Mouse (Mus musculus) splenic B cell, adult 2 months (primary cell): ENCODE data around the gene Tmem92.
"Not testable (repeated sequence)": the region's sequence is repeated elsewhere in the genome, so short reads cannot be mapped to it uniquely, and the experiment has no call there.

ENCODE experiments used
- DNase-seq: peaks from one replicate; pipeline ENCODE4 v3.0.0-alpha.2; 2011; ENCODE audit warnings: low read depth, low spot score
- H3K27me3 ChIP-seq: 2 replicates; pipeline ENCODE4 v1.6.1; 2012; ENCODE audit warnings: mild to moderate bottlenecking, low read length, moderate library complexity, mixed read lengths; ENCODE audit not compliant: control insufficient read depth, poor library complexity, insufficient read depth, severe bottlenecking
- H3K36me3 ChIP-seq: 2 replicates; pipeline ENCODE4 v1.6.1; 2012; ENCODE audit warnings: mild to moderate bottlenecking, low read length, moderate library complexity, mixed read lengths; ENCODE audit not compliant: control insufficient read depth, poor library complexity, insufficient read depth, severe bottlenecking

Gene Tmem92

DNA sequence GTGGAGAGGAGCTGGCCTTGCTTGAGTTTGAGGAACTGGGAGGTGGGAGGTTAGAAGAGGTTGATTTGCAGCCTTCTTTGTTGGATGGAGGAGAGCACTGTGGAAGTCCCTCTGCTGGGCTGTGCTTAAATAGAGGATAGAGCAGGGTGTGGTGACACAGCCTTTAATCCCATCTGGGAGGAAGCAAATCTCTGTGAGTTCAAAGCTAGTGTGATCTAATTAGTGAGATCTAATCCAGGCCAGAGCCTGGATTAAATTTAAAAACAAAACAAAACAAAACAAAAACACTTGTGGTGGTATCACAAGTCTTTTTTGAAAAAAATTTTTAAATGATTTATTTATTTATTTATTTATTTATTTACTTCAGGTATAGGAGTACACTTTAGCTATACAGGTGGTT lies at the start of gene Tmem92:
Gene Tmem92, minus strand, starts transcription at position 101 of the 400 bp plus-strand sequence.
- Histone ChIP-seq H3K36me3 (no peaks in the 10 kb centered on the region), H3K27me3 (no peaks in the 10 kb centered on the region)
- DNase-seq = no peak

DNA sequence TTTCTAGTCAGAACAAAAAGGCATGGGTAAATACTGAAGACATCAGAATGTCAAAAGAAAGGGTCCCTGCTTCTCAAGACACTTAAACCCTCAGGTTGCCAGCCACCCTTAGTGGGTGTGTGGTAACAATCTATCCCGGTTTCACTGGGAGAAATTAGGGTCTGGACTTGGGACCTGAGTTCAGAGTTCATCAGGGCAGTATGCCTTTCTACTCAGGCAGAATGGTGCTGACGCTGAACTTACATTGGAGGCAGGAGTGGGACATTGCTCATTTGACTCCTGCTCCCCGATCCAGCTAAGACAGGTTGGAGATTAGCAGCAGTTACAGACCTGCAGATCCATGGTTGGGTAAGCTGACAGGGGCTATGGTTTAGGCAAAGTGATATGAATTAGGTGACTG lies 46.5 kb upstream of the Tmem92 start:
- H3K27me3 ChIP-seq = no peaks in the 10 kb centered on the region
- H3K36me3 ChIP-seq = no peaks in the 10 kb centered on the region
- DNase-seq = no peak

DNA sequence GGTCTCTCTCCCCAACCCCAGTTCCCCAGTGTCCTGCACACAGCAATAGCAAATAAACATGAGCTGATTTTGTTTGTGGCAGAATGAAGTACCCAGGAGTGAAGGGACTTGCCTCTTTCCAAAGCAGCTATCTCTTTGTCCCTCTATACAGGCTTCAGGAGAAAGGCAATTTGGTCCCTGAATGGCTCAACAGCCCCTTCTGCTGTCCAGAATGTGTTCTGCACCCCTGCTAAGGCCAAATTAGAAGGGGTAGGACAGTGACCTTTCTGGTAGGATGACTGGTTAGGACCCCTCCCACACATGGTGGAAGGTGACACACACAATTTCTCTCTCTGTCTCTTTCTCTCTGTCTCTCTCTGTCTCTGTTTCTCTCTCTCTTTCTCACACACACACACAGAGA lies 36.9 kb upstream of the Tmem92 start:
- DNase-seq, H3K27me3 ChIP-seq, H3K36me3 ChIP-seq: not testable (repeated sequence)

DNA sequence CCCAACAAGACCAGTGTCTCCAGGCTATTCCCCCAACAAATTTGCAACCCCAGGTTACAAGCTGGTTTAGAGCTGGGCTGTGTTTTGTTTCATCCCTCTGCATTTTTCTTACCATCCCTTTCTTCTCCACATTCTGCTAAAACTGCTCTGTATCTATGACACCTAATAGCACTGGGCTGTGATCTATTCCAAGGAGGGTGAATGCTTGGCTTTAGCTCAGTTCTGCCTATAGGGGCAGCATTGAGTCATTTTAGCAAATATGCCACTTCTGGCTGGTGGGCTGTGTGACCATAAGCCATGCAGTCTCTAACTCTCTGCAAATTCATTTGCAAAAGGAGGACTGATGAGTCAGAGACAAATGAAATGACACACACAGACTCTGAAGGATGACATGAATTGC lies 36.4 kb upstream of the Tmem92 start:
- H3K36me3 ChIP-seq, DNase-seq, H3K27me3 ChIP-seq: not testable (repeated sequence)

DNA sequence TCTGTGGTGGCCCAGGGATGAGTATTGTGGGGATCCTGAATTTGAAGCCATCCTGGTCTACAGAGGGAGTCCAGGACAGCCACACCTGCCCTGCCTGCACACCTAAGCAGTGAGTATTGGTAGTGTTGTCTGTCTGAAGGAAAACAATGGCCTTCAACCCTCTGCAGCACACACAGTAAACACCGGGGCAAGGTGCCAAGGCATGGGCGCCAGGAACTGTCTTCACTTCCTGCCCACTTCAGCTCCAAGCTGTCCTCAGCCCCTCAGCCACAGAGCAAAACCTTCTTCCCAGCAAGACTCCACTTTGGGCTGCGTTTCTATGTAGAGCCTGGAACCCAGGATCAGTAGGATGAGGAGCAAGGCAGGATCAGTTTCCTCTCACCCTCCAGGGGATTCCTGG lies 29.0 kb upstream of the Tmem92 start:
- not testable (repeated sequence) for DNase-seq, H3K27me3 ChIP-seq, H3K36me3 ChIP-seq

DNA sequence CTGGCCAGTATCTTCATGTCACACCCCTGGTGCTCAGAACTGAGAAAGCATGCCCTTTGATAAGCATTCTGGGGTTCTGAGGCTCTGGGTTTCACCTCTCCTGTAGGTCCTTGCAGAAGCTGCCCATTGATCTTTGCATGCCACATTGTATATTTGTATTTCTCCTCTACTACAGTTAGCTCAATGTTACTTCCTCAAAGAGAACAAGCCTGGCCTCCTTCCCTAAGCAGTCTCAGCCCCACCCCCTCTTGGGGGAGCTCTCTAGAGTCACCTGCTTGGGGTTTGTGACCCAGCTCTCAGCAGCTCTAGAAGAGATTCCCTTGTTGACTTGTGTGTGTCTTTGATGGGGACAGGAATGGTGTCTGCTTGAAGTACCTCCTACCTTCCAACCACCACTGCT lies 9.2 kb upstream of the Tmem92 start:
- no peak for DNase-seq
- Histone ChIP-seq H3K36me3 (no peaks in the 10 kb centered on the region), H3K27me3 (no peaks in the 10 kb centered on the region)

DNA sequence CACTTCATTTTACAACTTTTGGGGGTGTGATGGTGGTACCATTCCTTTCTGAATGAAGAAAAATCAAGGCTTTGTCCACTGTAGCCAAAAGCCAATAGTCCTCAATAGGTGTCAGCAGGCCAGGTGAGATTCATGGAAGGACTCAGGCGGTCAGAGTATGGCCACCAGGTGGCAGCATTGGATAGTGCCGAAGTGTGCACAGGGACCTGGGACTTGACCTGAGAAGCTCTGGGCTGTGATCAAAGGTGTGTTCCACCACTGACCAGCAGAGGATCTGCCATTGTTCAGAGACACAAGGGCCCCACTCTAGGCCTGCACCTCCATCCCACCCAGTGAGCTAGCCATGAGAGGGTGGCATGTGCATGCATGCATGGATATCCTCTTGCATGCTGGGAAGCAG lies 2.7 kb upstream of the Tmem92 start:
- DNase-seq = peak; percentile 62
- Histone ChIP-seq H3K27me3 (no peaks in the 10 kb centered on the region), H3K36me3 (no peaks in the 10 kb centered on the region)

DNA sequence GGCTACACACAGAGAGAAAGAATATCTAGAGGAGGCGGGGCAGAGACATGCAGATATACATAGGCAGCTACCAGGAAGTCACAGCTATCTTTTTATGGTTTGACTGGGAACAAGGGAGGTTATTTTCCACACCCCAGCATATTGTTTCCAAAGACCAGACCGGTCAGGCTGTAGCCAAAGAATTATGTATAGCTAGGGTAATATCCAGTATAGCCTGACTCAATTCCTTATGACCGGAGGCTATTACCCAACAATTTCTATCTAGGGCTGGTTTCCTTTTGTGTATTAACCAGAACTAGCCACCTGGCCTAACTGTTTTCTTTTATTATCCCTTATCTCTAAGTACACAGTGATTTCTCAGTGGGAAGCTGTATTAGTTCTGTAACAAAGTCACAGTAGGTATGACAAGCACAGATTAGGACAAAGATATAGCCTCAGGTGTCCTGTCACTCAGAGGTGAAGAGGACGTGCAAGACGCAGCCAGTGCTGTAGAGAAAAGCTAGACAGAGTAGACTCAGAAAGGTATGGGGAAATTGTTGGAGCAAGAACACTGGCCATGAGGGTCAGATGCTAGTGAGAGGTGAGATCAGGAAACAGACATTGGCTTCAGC lies 7.5 kb downstream of the Tmem92 start:
- no peaks in the 10 kb centered on the region for H3K36me3 ChIP-seq
- no peak for DNase-seq
- no peaks in the 10 kb centered on the region for H3K27me3 ChIP-seq

DNA sequence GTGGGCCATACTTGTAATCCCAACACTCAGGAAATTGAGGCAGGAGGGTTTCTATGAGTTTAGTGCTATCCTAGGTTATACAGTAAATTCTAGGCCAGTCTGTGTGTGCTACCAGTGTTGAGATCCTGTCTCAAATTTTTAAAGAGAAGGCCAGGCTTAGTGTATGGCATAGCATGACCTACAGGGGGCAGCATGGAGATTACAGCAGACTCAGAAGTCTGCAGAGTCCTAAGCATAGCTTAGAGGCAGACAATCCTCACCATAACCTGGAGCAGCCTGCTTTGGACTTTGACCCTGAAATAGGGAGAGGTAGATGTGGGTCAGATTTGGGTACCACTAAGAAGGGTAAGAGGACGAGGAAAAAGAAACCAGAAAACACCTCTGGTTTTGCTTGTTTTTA lies 8.7 kb downstream of the Tmem92 start:
- Histone ChIP-seq H3K36me3 (no peaks in the 10 kb centered on the region), H3K27me3 (no peaks in the 10 kb centered on the region)
- peak; percentile 10 for DNase-seq

DNA sequence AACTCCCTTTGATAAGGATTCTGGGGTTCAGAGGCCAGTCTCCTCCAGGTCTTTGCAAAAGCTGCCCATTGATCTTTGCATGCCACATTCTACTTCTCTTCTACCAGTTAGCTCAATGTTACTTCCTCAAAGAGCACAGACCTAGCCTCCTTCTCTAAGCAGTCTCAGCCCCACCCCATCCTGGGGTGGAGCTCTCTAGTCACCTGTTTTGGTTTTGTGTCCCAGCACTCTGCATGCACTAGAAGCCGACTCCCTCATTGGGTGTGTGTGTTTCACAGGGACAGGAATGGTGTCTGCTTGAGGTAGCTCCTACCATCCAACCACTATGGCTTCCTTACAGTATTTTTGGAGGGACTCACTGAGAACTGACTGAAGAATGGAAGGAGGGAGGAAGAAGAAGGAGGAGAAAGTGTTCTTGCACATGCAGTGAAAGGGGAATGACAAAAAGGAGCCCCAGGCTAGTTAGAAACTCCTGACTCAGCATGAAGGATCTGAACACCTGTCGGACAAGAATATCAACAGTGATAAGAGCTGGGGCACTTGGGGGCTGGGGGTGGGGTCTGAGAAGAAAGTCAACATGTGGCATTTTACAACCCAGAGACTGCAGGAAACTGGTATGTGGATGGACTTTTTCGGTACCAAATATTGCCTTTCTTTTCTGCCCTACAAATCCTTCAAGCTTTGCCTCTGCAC lies 10.0 kb downstream of the Tmem92 start:
- no peak for DNase-seq
- Histone ChIP-seq H3K27me3 (no peaks in the 10 kb centered on the region), H3K36me3 (no peaks in the 10 kb centered on the region)

DNA sequence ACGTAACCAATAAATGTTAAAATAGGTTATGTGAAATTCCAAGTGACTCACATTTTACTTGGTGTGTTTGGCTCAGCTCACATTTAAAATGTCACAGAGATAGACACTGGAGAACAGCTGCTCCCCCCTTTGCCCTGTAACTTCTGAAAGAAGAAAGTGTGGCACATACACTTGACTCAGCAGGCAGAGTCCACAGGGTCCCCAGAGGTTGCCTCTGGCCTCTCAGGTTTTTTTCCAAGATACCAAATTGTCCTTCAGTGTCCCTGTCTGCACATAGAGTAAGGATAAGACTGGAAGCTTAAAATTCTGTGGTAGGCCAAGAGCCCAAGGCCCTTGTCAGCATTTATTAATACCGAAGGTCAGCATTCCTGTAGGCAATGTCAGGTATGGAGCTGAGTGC lies 15.3 kb downstream of the Tmem92 start:
- no peaks in the 10 kb centered on the region for H3K27me3 ChIP-seq

DNA sequence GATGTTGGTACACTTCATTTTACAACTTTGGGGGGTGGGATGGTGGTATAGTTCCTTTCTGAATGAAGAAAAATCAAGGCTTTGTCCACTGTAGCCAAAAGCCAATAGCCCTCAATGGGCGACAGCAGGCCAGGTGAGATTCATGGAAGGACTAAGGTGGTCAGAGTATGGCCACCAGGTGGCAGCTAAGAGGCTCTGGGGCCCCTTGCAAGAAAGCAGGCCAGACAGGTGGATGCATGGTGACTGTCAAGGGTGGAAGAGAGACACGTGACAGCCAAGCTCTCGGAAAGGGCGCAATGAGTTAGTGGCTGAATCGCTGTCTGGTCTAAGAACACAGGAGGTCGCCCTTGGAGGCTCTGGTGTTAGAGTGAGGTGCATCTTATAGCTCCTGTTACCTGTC lies 19.7 kb downstream of the Tmem92 start:
- no peaks in the 10 kb centered on the region for H3K27me3 ChIP-seq
- H3K36me3 ChIP-seq = no peaks in the 10 kb centered on the region
- no peak for DNase-seq

More for the DNA sequence above, 15.3 kb downstream of the Tmem92 start:
- H3K36me3 ChIP-seq = no peaks in the 10 kb centered on the region
- DNase-seq = no peak

DNA sequence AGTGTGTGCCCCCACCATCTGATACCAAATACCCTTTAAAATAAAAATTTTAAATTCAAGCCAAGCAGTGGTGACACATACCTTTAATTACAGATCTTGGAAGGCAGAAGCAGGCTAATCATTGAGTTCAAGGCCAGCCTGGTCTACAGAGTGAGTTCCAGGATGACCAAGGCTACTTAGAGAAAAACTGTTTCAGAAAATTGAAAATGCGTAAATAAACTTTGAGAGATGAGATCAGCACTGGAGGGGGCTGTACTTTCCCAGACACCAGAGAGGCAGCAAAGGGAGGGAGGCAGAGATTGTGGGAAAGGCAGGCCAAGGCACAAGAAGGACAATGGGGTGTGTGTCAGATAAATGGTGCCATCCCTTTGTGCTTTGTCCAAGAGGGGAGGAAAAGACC lies 20.2 kb downstream of the Tmem92 start:
- no peak for DNase-seq
- Histone ChIP-seq H3K36me3 (no peaks in the 10 kb centered on the region), H3K27me3 (no peaks in the 10 kb centered on the region)

DNA sequence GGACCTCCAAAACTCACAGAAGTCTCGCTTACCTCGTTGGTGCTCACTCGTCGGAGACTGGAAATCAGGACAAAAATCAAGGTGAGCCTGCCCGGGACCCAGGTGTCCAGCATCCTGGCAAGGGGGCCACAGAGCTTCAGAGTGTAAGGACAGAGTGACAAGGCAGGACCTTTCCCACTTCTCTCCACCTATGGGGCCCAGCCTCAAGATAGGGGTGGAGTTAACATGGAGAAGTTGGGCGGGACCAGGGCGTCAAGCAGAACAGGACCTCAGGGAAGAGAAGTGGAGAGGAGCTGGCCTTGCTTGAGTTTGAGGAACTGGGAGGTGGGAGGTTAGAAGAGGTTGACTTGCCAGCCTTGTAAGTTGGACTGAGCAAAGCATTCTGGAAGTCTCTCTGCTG lies 21.7 kb downstream of the Tmem92 start:
- no peaks in the 10 kb centered on the region for H3K27me3 ChIP-seq
- no peaks in the 10 kb centered on the region for H3K36me3 ChIP-seq
- no peak for DNase-seq

DNA sequence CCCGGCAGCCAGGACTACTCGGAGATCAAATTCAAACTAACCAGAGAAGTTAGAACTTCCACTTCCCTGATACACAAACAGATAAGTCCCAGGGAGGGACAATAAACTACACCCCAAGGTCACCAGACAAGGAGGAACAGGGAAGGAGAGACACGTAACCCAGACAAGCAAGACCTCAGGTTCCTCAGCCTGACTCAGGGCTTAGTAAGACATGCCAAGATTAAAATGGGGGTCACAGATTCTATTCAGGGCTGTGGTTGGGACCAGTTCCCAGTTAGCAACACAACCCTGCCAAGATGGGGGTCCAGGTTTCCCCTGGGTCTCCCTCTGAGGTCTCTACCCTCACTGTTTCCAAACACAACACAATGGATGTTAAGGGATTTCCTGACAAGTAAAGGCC lies 22.1 kb downstream of the Tmem92 start:
- Histone ChIP-seq H3K36me3 (no peaks in the 10 kb centered on the region), H3K27me3 (no peaks in the 10 kb centered on the region)
- DNase-seq = no peak

DNA sequence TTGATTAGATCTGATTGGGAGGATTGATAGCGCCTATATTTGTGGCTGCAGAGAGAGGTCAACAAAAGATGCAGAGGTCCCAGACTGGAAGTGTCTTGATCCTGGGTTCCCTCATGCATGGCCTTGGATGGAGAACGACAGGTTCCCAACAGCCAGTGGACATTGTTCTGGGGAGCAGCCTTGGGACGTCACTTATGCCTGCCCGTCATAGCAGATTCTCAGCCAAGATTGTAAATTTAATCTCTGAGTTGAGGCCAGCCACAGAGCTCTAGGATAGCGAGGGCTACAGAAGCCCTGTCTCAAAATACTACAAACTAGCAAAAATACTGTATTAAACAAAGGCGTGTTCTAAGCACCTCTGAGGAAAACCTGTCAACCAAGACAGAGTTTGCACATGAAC lies 22.6 kb downstream of the Tmem92 start:
- no peak for DNase-seq
- no peaks in the 10 kb centered on the region for H3K27me3 ChIP-seq

More for the DNA sequence above, 22.6 kb downstream of the Tmem92 start:
- H3K36me3 ChIP-seq = no peaks in the 10 kb centered on the region
